Mouse (Mus musculus) liver, adult 2 months (tissue): ENCODE data around the gene Pot1b. TPM values are rescaled to one million over a fixed set of nuclear protein-coding genes. Genes with fewer than 3 reads are reported as not detected.

Experiments
- DNase-seq: peaks from one replicate; pipeline ENCODE4 v3.0.0-alpha.2; 2011; ENCODE audit warnings: low read depth, low spot score; ENCODE audit errors: extremely low read depth
- H3K27ac ChIP-seq: fragments of 200-500 bp; replicated peaks from 2 replicates; pipeline ENCODE4 v1.5.1; 2012; ENCODE audit warnings: low read depth, mild to moderate bottlenecking, control low read depth, inconsistent platforms, low read length; ENCODE audit not compliant: insufficient read depth
- H3K27me3 ChIP-seq: fragments of 200-500 bp; 2 replicates; pipeline ENCODE4 v1.6.1; 2012; ENCODE audit warnings: mild to moderate bottlenecking, moderate library complexity, low read length, inconsistent platforms; ENCODE audit not compliant: control insufficient read depth, insufficient read depth
- H3K36me3 ChIP-seq: fragments of 200-500 bp; 2 replicates; pipeline ENCODE4 v1.6.1; 2012; ENCODE audit warnings: low read length, inconsistent platforms; ENCODE audit not compliant: control insufficient read depth, insufficient read depth
- H3K4me1 ChIP-seq: fragments of 200-500 bp; 2 replicates; pipeline ENCODE4 v1.6.1; 2011; ENCODE audit warnings: low read length; ENCODE audit not compliant: control insufficient read depth, insufficient read depth
- H3K4me3 ChIP-seq: fragments of 200-500 bp; 2 replicates; pipeline ENCODE4 v1.5.1; 2011; ENCODE audit warnings: low read depth, mild to moderate bottlenecking, control low read depth, low read length, moderate library complexity; ENCODE audit not compliant: insufficient read depth
- H3K79me2 ChIP-seq: fragments of 200-500 bp; 2 replicates; pipeline ENCODE4 v1.6.1; 2012; ENCODE audit warnings: inconsistent platforms, mild to moderate bottlenecking, low read length, moderate library complexity; ENCODE audit not compliant: control insufficient read depth, insufficient read depth
- H3K9ac ChIP-seq: fragments of 200-500 bp; 2 replicates; pipeline ENCODE4 v1.6.1; 2012; ENCODE audit warnings: low read depth, mild to moderate bottlenecking, control low read depth, inconsistent platforms, low read length
- CTCF ChIP-seq: fragments of 200-500 bp; IDR thresholded peaks from 2 replicates; pipeline ENCODE4 v1.5.1; 2011; ENCODE audit warnings: low read depth, low read length, control low read depth
- POLR2A ChIP-seq: fragments of 200-500 bp; IDR thresholded peaks from 2 replicates; pipeline ENCODE4 v1.6.1; 2011; ENCODE audit warnings: low read length, control low read depth; ENCODE audit not compliant: insufficient read depth; ENCODE audit errors: extremely low read depth
- WGBS: fragments of 180-500 bp; shearing (Covaris S2); methylation state at CpG from one replicate; pipeline ENCODE4 v1.1.7; 2018; 5-methylcytosine and 5-hydroxymethylcytosine counted together
- polyA plus RNA-seq: library from polyadenylated mRNA; depleted of rRNA; stranded (reverse); fragments of >200 nt; gene quantifications from 2 replicates; pipeline ENCODE4 v1.2.3, GENCODE M21; 2012; rRNA removed
- total RNA-seq: library from RNA; depleted of rRNA; stranded (reverse); fragments of >200 nt; gene quantifications from 2 replicates; pipeline ENCODE4 v1.2.3, GENCODE M21; 2014; rRNA removed

Gene Pot1b
- total and polyA plus RNA-seq, 2 experiments, result 0.62 to 7.3 TPM

GRCm38 (mm10) chr17:55721270-55721669, 8.8 kb upstream of the Pot1b start:
- no peaks in the 10 kb centered on the region for H3K36me3 ChIP-seq
- TF ChIP-seq CTCF (no peak), POLR2A (no peak)
- H3K4me1 ChIP-seq, result no peaks in the 10 kb centered on the region
- no peak overlapping the region for H3K9ac ChIP-seq
- H3K4me3 ChIP-seq, result no peak overlapping the region
- no peaks in the 10 kb centered on the region for H3K79me2 ChIP-seq
- no peaks in the 10 kb centered on the region for H3K27me3 ChIP-seq
- 71% methylated on average over 1 of the region's 1 CpGs for WGBS
- no peak overlapping the region for H3K27ac ChIP-seq
- peak; percentile 21 for DNase-seq

GRCm38 (mm10) chr17:55702865-55703264, 9.6 kb downstream of the Pot1b start:
- no peaks in the 10 kb centered on the region for H3K79me2 ChIP-seq
- TF ChIP-seq POLR2A (no peak), CTCF (no peak)
- H3K27me3 ChIP-seq, result no peaks in the 10 kb centered on the region
- WGBS, result 84% methylated on average over 5 of the region's 5 CpGs
- peaks cover 6% of the 10 kb centered on the region for H3K36me3 ChIP-seq
- H3K9ac ChIP-seq, result no peak overlapping the region
- no peak overlapping the region for H3K27ac ChIP-seq
- H3K4me1 ChIP-seq, result no peaks in the 10 kb centered on the region
- no peak for DNase-seq
- no peak overlapping the region for H3K4me3 ChIP-seq

- H3K9ac ChIP-seq, result no peak overlapping the region
- H3K4me1 ChIP-seq, result no peaks in the 10 kb centered on the region
- H3K79me2 ChIP-seq, result no peaks in the 10 kb centered on the region
- DNase-seq, result peak; percentile 66
- peaks cover 9% of the 10 kb centered on the region for H3K36me3 ChIP-seq
- WGBS, result 54% methylated on average over 3 of the region's 3 CpGs
- H3K27me3 ChIP-seq, result no peaks in the 10 kb centered on the region
- TF ChIP-seq CTCF, result peak; percentile 47; the same call in 1 of the 2 replicates
- TF ChIP-seq POLR2A, result no peak
- H3K4me3 ChIP-seq, result no peak overlapping the region
- no peak overlapping the region for H3K27ac ChIP-seq
Measured at GRCm38 (mm10) chr17:55702161-55702820, 10.1 kb downstream of the Pot1b start.

- H3K36me3 ChIP-seq, result peaks cover 20% of the 10 kb centered on the region
- no peak overlapping the region for H3K27ac ChIP-seq
- 88% methylated on average over 2 of the region's 2 CpGs for WGBS
- no peak overlapping the region for H3K9ac ChIP-seq
- TF ChIP-seq POLR2A (no peak), CTCF (no peak)
- no peak for DNase-seq
- H3K79me2 ChIP-seq, result no peaks in the 10 kb centered on the region
- H3K4me3 ChIP-seq, result no peak overlapping the region
- no peaks in the 10 kb centered on the region for H3K27me3 ChIP-seq
- no peaks in the 10 kb centered on the region for H3K4me1 ChIP-seq
Measured at GRCm38 (mm10) chr17:55699388-55699787, 13.0 kb downstream of the Pot1b start.

GRCm38 (mm10) chr17:55661099-55661498, 51.3 kb downstream of the Pot1b start:
- peaks cover 17% of the 10 kb centered on the region for H3K36me3 ChIP-seq
- DNase-seq, result no peak
- no peaks in the 10 kb centered on the region for H3K27me3 ChIP-seq
- H3K9ac ChIP-seq, result no peak overlapping the region
- no peaks in the 10 kb centered on the region for H3K79me2 ChIP-seq
- H3K4me3 ChIP-seq, result no peak overlapping the region
- WGBS, result 80% methylated on average over 2 of the region's 2 CpGs
- no peaks in the 10 kb centered on the region for H3K4me1 ChIP-seq
- H3K27ac ChIP-seq, result no peak overlapping the region
- TF ChIP-seq CTCF (no peak), POLR2A (no peak)

- H3K27ac ChIP-seq, result no peak within 1 kb of the TSS
- 87% methylated on average over 3 of the region's 3 CpGs for WGBS
Measured at GRCm38 (mm10) chr17:55625092-55625491, 87.3 kb downstream of the Pot1b start, which contains the start of gene Vmn2r118. Gene Vmn2r118, minus strand, starts transcription at chr17:55625192.

More at GRCm38 (mm10) chr17:55625092-55625491, 87.3 kb downstream of the Pot1b start, which contains the start of gene Vmn2r118:
- H3K4me1 ChIP-seq, result no peaks in the 10 kb centered on the region
- H3K36me3 ChIP-seq, result no peaks in the 10 kb centered on the region
- H3K9ac ChIP-seq, result no peak within 1 kb of the TSS
- no peaks in the 10 kb centered on the region for H3K79me2 ChIP-seq
- no peak for TF ChIP-seq CTCF
- no peaks in the 10 kb centered on the region for H3K27me3 ChIP-seq
- H3K4me3 ChIP-seq, result no peak within 1 kb of the TSS
- no peak for DNase-seq

Other genes starting within 250 kb of the Pot1b start
- not detected in 2 replicates for gene Vmn2r118, start 87.4 kb downstream of the Pot1b start, total RNA-seq
- gene Vmn2r118, start 87.4 kb downstream of the Pot1b start, polyA plus RNA-seq, result not detected in 2 replicates
- gene Adgre4, start 37.4 kb upstream of the Pot1b start, total RNA-seq, result 7.5 and 8.2 TPM in 2 replicates
- 1.1 and 2.4 TPM in 2 replicates for gene Adgre4, start 37.4 kb upstream of the Pot1b start, polyA plus RNA-seq
- gene Zfp119a, start 166.3 kb upstream of the Pot1b start, total RNA-seq, result 4.7 and 5.2 TPM in 2 replicates
- 0.24 and 0.35 TPM in 2 replicates for gene Zfp119a, start 166.3 kb upstream of the Pot1b start, polyA plus RNA-seq
- gene Zfp959, start 179.5 kb upstream of the Pot1b start, total RNA-seq, result 5.8 and 8.3 TPM in 2 replicates
- gene Zfp959, start 179.5 kb upstream of the Pot1b start, polyA plus RNA-seq, result 0.77 and 1.2 TPM in 2 replicates
- gene Zfp119b, start 236.9 kb upstream of the Pot1b start, total RNA-seq, result 3.1 and 4.3 TPM in 2 replicates
- 0.26 and 0.40 TPM in 2 replicates for gene Zfp119b, start 236.9 kb upstream of the Pot1b start, polyA plus RNA-seq
- gene Ebi3, start 240.0 kb upstream of the Pot1b start, total RNA-seq, result 0.18 and 1.3 TPM in 2 replicates
- 0.61 and 2.3 TPM in 2 replicates for gene Ebi3, start 240.0 kb upstream of the Pot1b start, polyA plus RNA-seq
- 3.6 and 4.1 TPM in 2 replicates for gene Yju2, start 246.5 kb upstream of the Pot1b start, total RNA-seq
- 3.4 and 4.1 TPM in 2 replicates for gene Yju2, start 246.5 kb upstream of the Pot1b start, polyA plus RNA-seq